Mouse (Mus musculus) hindbrain, postnatal 0 days (tissue): ENCODE measurements around the gene Tent2. TPM values are rescaled to one million over a fixed set of nuclear protein-coding genes. Genes with fewer than 3 reads are reported as not detected.

Experiments
- ATAC-seq: fragments of 200-750 bp; cut with Nextera tagmentation; 2 replicates; pipeline ENCODE4 v1.8.0; 2017; ENCODE audit warnings: mild to moderate bottlenecking, moderate TSS enrichment, moderate library complexity
- DNase-seq: peaks from one replicate; pipeline ENCODE4 v3.0.0-alpha.2; 2015; ENCODE audit warnings: low spot score
- H3K27ac ChIP-seq: fragments of 300-500 bp; sonication (generic); 2 replicates; pipeline ENCODE4 v1.5.1; 2014; ENCODE audit warnings: mild to moderate bottlenecking
- H3K27me3 ChIP-seq: fragments of 300-500 bp; sonication (generic); 2 replicates; pipeline ENCODE4 v1.6.1; 2014; ENCODE audit warnings: low read length, mixed read lengths; ENCODE audit not compliant: insufficient read depth
- H3K36me3 ChIP-seq: fragments of 300-500 bp; sonication (generic); 2 replicates; pipeline ENCODE4 v1.6.1; 2014; ENCODE audit warnings: low read length, mixed read lengths; ENCODE audit not compliant: insufficient read depth
- H3K4me1 ChIP-seq: fragments of 300-500 bp; sonication (generic); 2 replicates; pipeline ENCODE4 v1.6.1; 2014; ENCODE audit warnings: antibody characterized with exemption, low read length, mixed read lengths; ENCODE audit not compliant: insufficient read depth
- H3K4me2 ChIP-seq: fragments of 300-500 bp; sonication (generic); 2 replicates; pipeline ENCODE4 v1.6.1; 2014; ENCODE audit warnings: low read depth, mild to moderate bottlenecking, low read length, moderate library complexity, mixed read lengths
- H3K4me3 ChIP-seq: fragments of 300-500 bp; sonication (generic); 2 replicates; pipeline ENCODE4 v1.5.1; 2014; ENCODE audit warnings: low read length
- H3K9ac ChIP-seq: fragments of 300-500 bp; sonication (generic); replicated peaks from 2 replicates; pipeline ENCODE4 v1.6.1; 2014; ENCODE audit warnings: mild to moderate bottlenecking, low read length, moderate library complexity, mixed read lengths
- H3K9me3 ChIP-seq: fragments of 300-500 bp; sonication (generic); 2 replicates; pipeline ENCODE4 v1.6.1; 2016; ENCODE audit warnings: low read length, mixed read lengths
- CTCF ChIP-seq: IDR thresholded peaks from 2 replicates; pipeline ENCODE4 v1.5.1; 2016; ENCODE audit warnings: antibody characterized with exemption, control low read depth, low read depth
- WGBS: fragments of 180-500 bp; shearing (Covaris S2); extraction: QIAGEN DNeasy Blood & Tissue Kit; methylation state at CpG from one replicate; pipeline ENCODE4 v1.1.7; 2014; 5-methylcytosine and 5-hydroxymethylcytosine counted together
- polyA plus RNA-seq: library from polyadenylated mRNA; unstranded; fragments of >200 nt; fragmentation: Nextera tagmentation; extraction: Ambion mirVana; gene quantifications from 2 replicates; pipeline ENCODE4 v1.2.1, GENCODE M21; 2015
- total RNA-seq: library from RNA; depleted of rRNA; stranded (reverse); fragments of >200 nt; gene quantifications from 2 replicates; pipeline ENCODE4 v1.2.3, GENCODE M21; 2014

The Tent2 gene
- total and polyA plus RNA-seq, 2 experiments from 2014 or later, result 23.1 to 28.3 TPM

- peak within 1 kb of the TSS; percentile 96 for H3K4me2 ChIP-seq
- H3K4me3 ChIP-seq, result peak within 1 kb of the TSS; percentile 48
- no peaks in the 10 kb centered on the region for H3K27me3 ChIP-seq
- 2% methylated on average over 44 of the region's 45 CpGs for WGBS
- H3K9ac ChIP-seq, result peak within 1 kb of the TSS; percentile 58; the same call in 1 of the 2 replicates
- TF ChIP-seq CTCF, result peak; percentile 72
- no peaks in the 10 kb centered on the region for H3K9me3 ChIP-seq
- H3K36me3 ChIP-seq, result 0 out of 2 replicates have a peak, but pooled peaks cover 4% of the 10 kb centered on the region
- H3K4me1 ChIP-seq, result no peaks in the 10 kb centered on the region
- H3K27ac ChIP-seq, result peak within 1 kb of the TSS; percentile 26; the same call in 1 of the 2 replicates
- DNase-seq (peak; percentile 92), ATAC-seq (peak; percentile 96)
Observed at GRCm38 (mm10) chr13:93144336-93145167, 47.6 kb downstream of the Tent2 start, which contains the start of gene Cmya5. TSS of gene Cmya5 (minus strand) at chr13:93144724.

GRCm38 (mm10) chr13:93143819-93144283 is 48.3 kb downstream of the Tent2 start:
- ATAC-seq, result no peak; the same call in 1 of the 2 replicates

DNA sequence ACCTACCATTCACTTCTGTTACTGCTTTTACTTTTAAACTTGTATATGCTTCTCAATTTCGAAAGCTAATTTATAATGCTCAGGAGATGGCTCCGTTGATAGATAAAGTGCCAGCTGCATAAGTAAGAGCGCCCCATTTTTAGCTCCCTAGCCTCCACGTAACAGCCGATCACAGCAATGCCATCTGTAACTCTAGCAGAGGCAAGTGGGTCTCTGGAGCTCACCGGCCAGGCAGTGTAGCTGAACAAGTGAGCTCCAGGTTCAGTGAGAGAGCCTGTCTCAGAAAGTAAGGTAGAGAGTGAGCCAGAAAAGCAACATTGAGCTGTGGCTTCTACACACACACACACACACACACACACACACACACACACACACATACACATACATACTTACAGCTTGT is 51.0 kb downstream of the Tent2 start:
- Histone ChIP-seq H3K27me3 (no peaks in the 10 kb centered on the region), H3K9ac (no peak overlapping the region), H3K4me3 (no peak overlapping the region), H3K36me3 (no peaks in the 10 kb centered on the region), H3K4me2 (no peak overlapping the region), H3K9me3 (no peaks in the 10 kb centered on the region), H3K4me1 (no peaks in the 10 kb centered on the region), H3K27ac (no peak overlapping the region)
- TF ChIP-seq CTCF, result no peak
- WGBS, result 90% methylated on average over 6 of the region's 6 CpGs
- ATAC-seq (no peak), DNase-seq (no peak)

More at GRCm38 (mm10) chr13:93143819-93144283, 48.3 kb downstream of the Tent2 start:
- H3K27me3 ChIP-seq, result no peaks in the 10 kb centered on the region
- no peaks in the 10 kb centered on the region for H3K9me3 ChIP-seq
- no peaks in the 10 kb centered on the region for H3K4me1 ChIP-seq
- H3K27ac ChIP-seq, result no peak overlapping the region
- peak overlapping the region; percentile 96 for H3K4me2 ChIP-seq
- DNase-seq, result no peak
- 12% methylated on average over 11 of the region's 11 CpGs for WGBS
- no peak for TF ChIP-seq CTCF
- H3K4me3 ChIP-seq, result peak overlapping the region; percentile 48
- peak overlapping the region; percentile 58; the same call in 1 of the 2 replicates for H3K9ac ChIP-seq
- H3K36me3 ChIP-seq, result no peaks in the 10 kb centered on the region

DNA sequence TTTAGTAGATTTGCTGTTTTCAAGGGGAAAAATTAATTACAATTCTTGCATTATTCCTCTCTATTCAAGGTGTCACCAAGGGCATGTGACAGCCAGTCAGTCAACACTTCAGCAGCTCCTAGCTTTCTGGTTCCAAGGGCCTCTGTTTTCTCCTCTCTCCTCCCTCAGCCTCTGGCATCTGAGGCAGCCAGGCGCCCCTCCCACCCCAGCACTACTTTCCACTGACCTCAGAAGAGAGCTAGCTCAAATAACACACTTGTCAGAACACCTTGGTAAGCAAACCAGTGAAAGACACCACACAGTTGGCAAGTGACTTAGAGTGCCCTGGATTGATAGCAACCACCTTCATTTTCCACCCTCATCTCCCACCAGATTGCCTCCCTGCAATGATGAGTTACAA is 54.1 kb downstream of the Tent2 start:
- H3K4me1 ChIP-seq, result no peaks in the 10 kb centered on the region
- 80% methylated on average over 1 of the region's 1 CpGs for WGBS
- no peak for ATAC-seq
- no peak for DNase-seq
- H3K9ac ChIP-seq, result no peak overlapping the region
- H3K27ac ChIP-seq, result no peak overlapping the region
- no peaks in the 10 kb centered on the region for H3K36me3 ChIP-seq
- H3K27me3 ChIP-seq, result no peaks in the 10 kb centered on the region
- H3K4me3 ChIP-seq, result no peak overlapping the region
- TF ChIP-seq CTCF, result no peak
- no peaks in the 10 kb centered on the region for H3K9me3 ChIP-seq
- no peak overlapping the region for H3K4me2 ChIP-seq

- H3K27ac ChIP-seq, result no peak overlapping the region
- no peak overlapping the region for H3K4me3 ChIP-seq
- no peaks in the 10 kb centered on the region for H3K27me3 ChIP-seq
- TF ChIP-seq CTCF, result no peak
- no peaks in the 10 kb centered on the region for H3K36me3 ChIP-seq
- H3K4me2 ChIP-seq, result no peak overlapping the region
- no peak for DNase-seq
- no peaks in the 10 kb centered on the region for H3K9me3 ChIP-seq
- WGBS, result 79% methylated on average over 7 of the region's 7 CpGs
- H3K4me1 ChIP-seq, result no peaks in the 10 kb centered on the region
- no peak for ATAC-seq
- H3K9ac ChIP-seq, result no peak overlapping the region
Observed at GRCm38 (mm10) chr13:93137098-93137497, 55.1 kb downstream of the Tent2 start.

DNA sequence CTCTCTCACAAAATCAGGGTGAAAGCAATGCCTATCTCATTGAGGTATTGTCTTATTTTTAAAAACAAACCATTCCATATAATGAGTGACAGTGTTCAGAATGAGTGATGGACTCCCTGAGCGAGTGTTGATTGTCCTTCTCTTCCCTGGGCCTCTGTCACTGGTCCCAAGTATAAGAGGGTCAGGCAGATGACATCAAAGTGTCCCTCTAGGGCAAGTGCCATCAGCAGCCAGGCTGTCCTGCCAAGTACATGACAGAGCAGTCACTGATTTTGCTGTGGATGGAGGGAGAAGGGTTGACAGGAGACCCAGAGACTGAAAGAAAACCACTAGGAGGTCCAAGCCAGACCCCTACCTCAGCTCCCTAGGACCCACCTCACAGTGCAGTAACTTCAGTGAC is 55.9 kb downstream of the Tent2 start:
- Histone ChIP-seq H3K9ac (no peak overlapping the region), H3K36me3 (no peaks in the 10 kb centered on the region), H3K4me2 (no peak overlapping the region), H3K27ac (no peak overlapping the region), H3K27me3 (no peaks in the 10 kb centered on the region), H3K4me1 (no peaks in the 10 kb centered on the region), H3K9me3 (no peaks in the 10 kb centered on the region), H3K4me3 (no peak overlapping the region)
- WGBS, result 85% methylated on average over 1 of the region's 1 CpGs
- ATAC-seq (no peak), DNase-seq (no peak)
- no peak for TF ChIP-seq CTCF

- DNase-seq (no peak), ATAC-seq (no peak)
- H3K36me3 ChIP-seq, result no peaks in the 10 kb centered on the region
- no peaks in the 10 kb centered on the region for H3K9me3 ChIP-seq
- no peaks in the 10 kb centered on the region for H3K27me3 ChIP-seq
- no peak overlapping the region for H3K4me3 ChIP-seq
- no peak overlapping the region for H3K27ac ChIP-seq
- H3K4me2 ChIP-seq, result no peak overlapping the region
- WGBS, result 84% methylated on average over 2 of the region's 2 CpGs
- no peaks in the 10 kb centered on the region for H3K4me1 ChIP-seq
- no peak for TF ChIP-seq CTCF
- H3K9ac ChIP-seq, result no peak overlapping the region
Observed at GRCm38 (mm10) chr13:93135501-93135900, 56.7 kb downstream of the Tent2 start.
